Mouse (Mus musculus): Measurements from ENCODE around the gene Sidt1.

The Sidt1 gene

GRCm38 (mm10) chr16:44269578-44269977 is 63.4 kb downstream of the Sidt1 start:
- Histone ChIP-seq H3K27me3 (ENCODE audit: insufficient read depth, low read length) (no peaks in the 10 kb centered on the region), H3K4me3 (replicated peaks; ENCODE audit: low read length) (no peak overlapping the region), H3K4me1 (replicated peaks; ENCODE audit: low read depth, low read length) (peaks cover 8% of the 10 kb centered on the region), H3K36me3 (ENCODE audit: insufficient read depth, low read length) (no peaks in the 10 kb centered on the region), H3K9me3 (ENCODE audit: low read length) (no peaks in the 10 kb centered on the region)
- TF ChIP-seq POU5F1 (IDR thresholded peaks at IDR 0.05; ENCODE audit: borderline replicate concordance, low read length) (no peak), CTCF (conservative IDR thresholded peaks at IDR 0.05; ENCODE audit: low read length) (no peak), NANOG (IDR thresholded peaks at IDR 0.05; ENCODE audit: borderline replicate concordance, low read length) (no peak)

DNA sequence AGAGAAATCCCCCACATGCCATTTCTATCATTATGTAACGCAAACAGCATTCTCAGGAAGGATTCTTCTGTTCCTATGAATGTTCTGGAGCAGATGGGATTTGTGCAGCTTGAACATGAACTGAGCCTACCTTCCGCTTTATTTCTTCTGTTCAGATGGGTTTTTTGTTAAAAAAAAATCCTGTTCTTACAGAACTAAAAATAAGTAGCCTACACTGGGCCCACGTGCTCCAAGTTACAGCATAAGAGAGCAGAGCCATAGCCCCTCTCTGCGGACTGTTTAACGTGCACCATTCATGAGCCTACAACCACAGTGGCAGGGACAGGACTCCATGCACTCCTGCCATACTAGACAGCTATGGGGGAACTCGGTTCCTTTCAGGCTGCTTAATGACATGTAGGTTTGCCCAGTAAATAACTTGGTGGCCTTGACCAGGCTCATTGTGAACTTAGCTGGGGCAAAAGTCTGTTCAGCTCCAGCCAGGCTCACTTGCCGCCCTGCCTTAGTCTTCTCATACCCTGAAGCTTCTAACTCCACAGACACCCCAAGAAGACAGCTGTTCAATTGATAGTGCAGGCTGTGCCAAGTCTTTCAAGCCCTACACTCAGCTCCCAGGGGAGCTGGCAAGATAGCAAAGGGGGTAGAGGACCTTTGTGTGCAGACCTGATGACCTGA is 64.3 kb downstream of the Sidt1 start:
- no peak for TF ChIP-seq NANOG (IDR thresholded peaks at IDR 0.05; ENCODE audit: borderline replicate concordance, low read length)
- TF ChIP-seq POU5F1 (IDR thresholded peaks at IDR 0.05; ENCODE audit: borderline replicate concordance, low read length): no peak
- no peak for TF ChIP-seq CTCF (conservative IDR thresholded peaks at IDR 0.05; ENCODE audit: low read length)
- Histone ChIP-seq H3K4me3 (replicated peaks; ENCODE audit: low read length) (no peak overlapping the region), H3K36me3 (ENCODE audit: insufficient read depth, low read length) (no peaks in the 10 kb centered on the region), H3K27me3 (ENCODE audit: insufficient read depth, low read length) (no peaks in the 10 kb centered on the region), H3K4me1 (replicated peaks; ENCODE audit: low read depth, low read length) (peaks cover 8% of the 10 kb centered on the region), H3K9me3 (ENCODE audit: low read length) (no peaks in the 10 kb centered on the region)

GRCm38 (mm10) chr16:44265562-44265961 is 67.4 kb downstream of the Sidt1 start:
- no peaks in the 10 kb centered on the region for H3K27me3 ChIP-seq (ENCODE audit: insufficient read depth, low read length)
- peaks cover 5% of the 10 kb centered on the region for H3K4me1 ChIP-seq (replicated peaks; ENCODE audit: low read depth, low read length)
- no peaks in the 10 kb centered on the region for H3K9me3 ChIP-seq (ENCODE audit: low read length)
- H3K36me3 ChIP-seq (ENCODE audit: insufficient read depth, low read length): no peaks in the 10 kb centered on the region
- no peak for TF ChIP-seq CTCF (conservative IDR thresholded peaks at IDR 0.05; ENCODE audit: low read length)
- no peak for TF ChIP-seq NANOG (IDR thresholded peaks at IDR 0.05; ENCODE audit: borderline replicate concordance, low read length)
- TF ChIP-seq POU5F1 (IDR thresholded peaks at IDR 0.05; ENCODE audit: borderline replicate concordance, low read length): no peak
- no peak overlapping the region for H3K4me3 ChIP-seq (replicated peaks; ENCODE audit: low read length)

- no peaks in the 10 kb centered on the region for H3K27me3 ChIP-seq (ENCODE audit: insufficient read depth, low read length)
- no peak for TF ChIP-seq POU5F1 (IDR thresholded peaks at IDR 0.05; ENCODE audit: borderline replicate concordance, low read length)
- peaks cover 5% of the 10 kb centered on the region for H3K4me1 ChIP-seq (replicated peaks; ENCODE audit: low read depth, low read length)
- no peak overlapping the region for H3K4me3 ChIP-seq (replicated peaks; ENCODE audit: low read length)
- H3K9me3 ChIP-seq (ENCODE audit: low read length): no peaks in the 10 kb centered on the region
- H3K36me3 ChIP-seq (ENCODE audit: insufficient read depth, low read length): no peaks in the 10 kb centered on the region
Observed at GRCm38 (mm10) chr16:44264916-44265315, 68.1 kb downstream of the Sidt1 start.

- no peak overlapping the region for H3K4me3 ChIP-seq (replicated peaks; ENCODE audit: low read length)
- 0 out of 2 replicates have a peak, but pooled peaks cover 3% of the 10 kb centered on the region for H3K27me3 ChIP-seq (ENCODE audit: insufficient read depth, low read length)
- no peaks in the 10 kb centered on the region for H3K4me1 ChIP-seq (replicated peaks; ENCODE audit: low read depth, low read length)
- TF ChIP-seq POU5F1 (IDR thresholded peaks at IDR 0.05; ENCODE audit: borderline replicate concordance, low read length): no peak
- H3K9me3 ChIP-seq (ENCODE audit: low read length): no peaks in the 10 kb centered on the region
- no peaks in the 10 kb centered on the region for H3K36me3 ChIP-seq (ENCODE audit: insufficient read depth, low read length)
Observed at GRCm38 (mm10) chr16:44257476-44257875, 75.5 kb downstream of the Sidt1 start.

DNA sequence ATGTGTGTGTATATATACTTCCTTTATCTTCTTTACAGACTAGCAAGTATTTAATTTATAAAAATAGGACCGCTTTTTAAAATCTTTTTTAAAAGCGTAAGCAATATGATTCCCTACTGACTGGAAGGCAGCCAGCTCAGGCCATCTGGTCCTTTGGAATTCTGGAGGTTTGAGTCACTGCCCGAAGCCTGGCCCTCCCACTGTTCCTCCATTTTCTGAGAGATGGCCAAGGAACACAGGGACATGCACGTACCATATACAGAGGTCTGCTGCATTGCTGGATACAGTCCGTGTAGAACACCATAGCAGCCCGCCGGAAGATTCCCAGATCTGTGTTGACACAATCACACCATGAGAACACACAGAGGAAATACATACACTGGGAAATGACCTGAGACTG is 78.3 kb downstream of the Sidt1 start:
- Histone ChIP-seq H3K9me3 (ENCODE audit: low read length) (no peaks in the 10 kb centered on the region), H3K27me3 (ENCODE audit: insufficient read depth, low read length) (0 out of 2 replicates have a peak, but pooled peaks cover 3% of the 10 kb centered on the region), H3K4me3 (replicated peaks; ENCODE audit: low read length) (no peak overlapping the region), H3K4me1 (replicated peaks; ENCODE audit: low read depth, low read length) (peaks cover 6% of the 10 kb centered on the region), H3K36me3 (ENCODE audit: insufficient read depth, low read length) (no peaks in the 10 kb centered on the region)
- TF ChIP-seq CTCF (conservative IDR thresholded peaks at IDR 0.05; ENCODE audit: low read length) (no peak), POU5F1 (IDR thresholded peaks at IDR 0.05; ENCODE audit: borderline replicate concordance, low read length) (no peak), NANOG (IDR thresholded peaks at IDR 0.05; ENCODE audit: borderline replicate concordance, low read length) (no peak)

DNA sequence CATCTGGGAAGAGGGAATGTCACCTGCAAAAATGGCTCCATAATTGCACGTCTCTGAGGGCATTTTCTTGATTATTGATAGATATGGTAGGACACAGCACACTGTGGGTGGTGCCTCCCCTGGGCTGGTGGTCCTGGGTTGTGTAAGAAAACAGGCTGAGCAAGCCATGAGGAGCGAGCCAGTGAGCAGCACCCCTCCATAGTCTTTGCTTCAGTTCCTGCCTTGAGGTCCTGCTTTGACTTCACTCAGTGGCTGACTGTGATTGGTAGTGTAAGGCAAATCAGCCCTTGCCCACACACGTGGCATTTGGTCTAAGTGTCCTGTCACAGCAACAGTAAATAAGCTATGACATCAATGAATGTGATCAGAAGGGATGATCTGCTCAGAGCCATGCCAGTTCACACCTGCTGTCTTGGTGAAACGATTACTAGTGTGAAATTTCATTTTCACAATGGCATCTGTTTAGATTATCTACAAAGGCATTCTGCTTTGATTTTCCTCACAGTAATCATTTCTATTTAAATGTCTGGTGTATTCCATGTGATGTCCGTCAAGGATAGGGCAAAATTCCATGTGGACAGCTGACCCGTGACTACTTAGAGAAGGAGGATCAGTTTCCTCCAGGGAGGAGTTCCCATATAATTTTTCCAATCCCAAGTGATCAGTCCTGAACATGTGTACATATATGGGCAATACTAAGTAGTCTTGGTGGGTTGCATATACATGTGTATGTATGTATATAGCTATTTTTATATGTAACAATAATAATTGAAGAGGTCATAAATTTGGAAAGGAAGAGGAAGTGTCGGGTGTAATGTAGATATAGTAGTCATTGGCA is 79.0 kb downstream of the Sidt1 start:
- TF ChIP-seq CTCF (conservative IDR thresholded peaks at IDR 0.05; ENCODE audit: low read length): no peak
- TF ChIP-seq POU5F1 (IDR thresholded peaks at IDR 0.05; ENCODE audit: borderline replicate concordance, low read length): no peak
- TF ChIP-seq NANOG (IDR thresholded peaks at IDR 0.05; ENCODE audit: borderline replicate concordance, low read length): no peak
- Histone ChIP-seq H3K27me3 (ENCODE audit: insufficient read depth, low read length) (0 out of 2 replicates have a peak, but pooled peaks cover 3% of the 10 kb centered on the region), H3K4me1 (replicated peaks; ENCODE audit: low read depth, low read length) (peaks cover 6% of the 10 kb centered on the region)

DNA sequence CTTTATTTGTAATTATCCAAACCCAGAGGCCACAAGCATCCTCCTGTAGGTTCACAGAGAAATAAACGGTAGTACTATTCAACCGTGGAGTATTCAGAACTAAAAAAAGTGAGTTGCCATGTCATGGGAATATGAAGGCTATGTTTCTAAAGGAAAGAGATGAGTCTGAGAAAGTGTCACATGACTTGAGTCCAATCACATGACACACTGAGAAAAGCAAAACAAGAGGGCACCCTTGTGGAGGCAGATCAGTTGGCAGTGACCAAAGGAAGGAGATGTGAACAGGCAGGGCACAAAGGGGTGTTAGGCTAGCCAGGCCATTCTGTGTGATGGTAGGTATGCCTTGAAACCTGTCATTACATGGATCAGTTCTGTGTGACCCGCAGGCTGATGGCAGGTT is 80.3 kb downstream of the Sidt1 start:
- Histone ChIP-seq H3K27me3 (ENCODE audit: insufficient read depth, low read length) (0 out of 2 replicates have a peak, but pooled peaks cover 3% of the 10 kb centered on the region), H3K9me3 (ENCODE audit: low read length) (no peaks in the 10 kb centered on the region), H3K36me3 (ENCODE audit: insufficient read depth, low read length) (no peaks in the 10 kb centered on the region), H3K4me1 (replicated peaks; ENCODE audit: low read depth, low read length) (peaks cover 6% of the 10 kb centered on the region), H3K4me3 (replicated peaks; ENCODE audit: low read length) (no peak overlapping the region)
- TF ChIP-seq CTCF (conservative IDR thresholded peaks at IDR 0.05; ENCODE audit: low read length): no peak
- no peak for TF ChIP-seq POU5F1 (IDR thresholded peaks at IDR 0.05; ENCODE audit: borderline replicate concordance, low read length)
- TF ChIP-seq NANOG (IDR thresholded peaks at IDR 0.05; ENCODE audit: borderline replicate concordance, low read length): no peak

More for the DNA sequence above, 79.0 kb downstream of the Sidt1 start:
- Histone ChIP-seq H3K36me3 (ENCODE audit: insufficient read depth, low read length) (no peaks in the 10 kb centered on the region), H3K9me3 (ENCODE audit: low read length) (no peaks in the 10 kb centered on the region), H3K4me3 (replicated peaks; ENCODE audit: low read length) (no peak overlapping the region)

Measured in E14TG2a.4 (cell line).